Mouse (Mus musculus) heart, embryonic 13.5 days (tissue): ENCODE data around the gene Preb. TPM values are rescaled to one million over a fixed set of nuclear protein-coding genes. Genes with fewer than 3 reads are reported as not detected.

Experiments used
- ATAC-seq: fragments of 200-750 bp; cut with Nextera tagmentation; 2 replicates; pipeline ENCODE4 v1.8.0; 2017; ENCODE audit warnings: moderate TSS enrichment; ENCODE audit not compliant: insufficient number of reproducible peaks, low FRiP score, low TSS enrichment; ENCODE audit errors: extremely low read depth
- H3K27ac ChIP-seq: fragments of 300-500 bp; sonication (generic); replicated peaks from 2 replicates; pipeline ENCODE4 v1.5.1; 2015; ENCODE audit warnings: moderate library complexity, mild to moderate bottlenecking, inconsistent platforms
- H3K27me3 ChIP-seq: fragments of 300-500 bp; sonication (generic); replicated peaks from 2 replicates; pipeline ENCODE4 v1.6.1; 2015; ENCODE audit warnings: mild to moderate bottlenecking, inconsistent platforms
- H3K36me3 ChIP-seq: fragments of 300-500 bp; sonication (generic); 2 replicates; pipeline ENCODE4 v1.6.1; 2015; ENCODE audit warnings: mild to moderate bottlenecking, inconsistent platforms
- H3K4me1 ChIP-seq: fragments of 300-500 bp; sonication (generic); 2 replicates; pipeline ENCODE4 v1.6.1; 2015; ENCODE audit warnings: inconsistent platforms
- H3K4me2 ChIP-seq: fragments of 300-500 bp; sonication (generic); 2 replicates; pipeline ENCODE4 v1.6.1; 2015; ENCODE audit warnings: inconsistent platforms, mild to moderate bottlenecking, moderate library complexity
- H3K4me3 ChIP-seq: fragments of 300-500 bp; sonication (generic); 2 replicates; pipeline ENCODE4 v1.5.1; 2015; ENCODE audit warnings: moderate library complexity, mild to moderate bottlenecking, inconsistent platforms
- H3K9ac ChIP-seq: fragments of 300-500 bp; sonication (generic); 2 replicates; pipeline ENCODE4 v1.6.1; 2015; ENCODE audit warnings: inconsistent platforms, mild to moderate bottlenecking, moderate library complexity
- H3K9me3 ChIP-seq: fragments of 300-500 bp; sonication (generic); 2 replicates; pipeline ENCODE4 v1.6.1; 2016; ENCODE audit warnings: inconsistent platforms
- WGBS: fragments of 180-500 bp; shearing (Covaris S2); methylation state at CpG from one replicate; pipeline ENCODE4 v1.1.7; 2015; ENCODE audit warnings: mixed read lengths; 5-methylcytosine and 5-hydroxymethylcytosine counted together
- polyA plus RNA-seq: library from polyadenylated mRNA; unstranded; fragments of >200 nt; fragmentation: Nextera tagmentation; extraction: Ambion mirVana; gene quantifications from 2 replicates; pipeline ENCODE4 v1.2.1, GENCODE M21; 2015

Gene Preb
- polyA plus RNA-seq, 1 experiment from 2014 or later: 79.6 TPM

- H3K4me2 ChIP-seq: peak within 1 kb of the TSS; percentile 79
- H3K27ac ChIP-seq: peak within 1 kb of the TSS; percentile 81
- H3K27me3 ChIP-seq: peaks cover 2% of the 10 kb centered on the region; the same call in 1 of the 2 replicates
- peak within 1 kb of the TSS; percentile 64 for H3K4me3 ChIP-seq
- peaks cover 46% of the 10 kb centered on the region for H3K36me3 ChIP-seq
- ATAC-seq: peak; percentile 72
- WGBS: under 1% methylated on average over 39 of the region's 40 CpGs
- no peaks in the 10 kb centered on the region for H3K9me3 ChIP-seq
- peak within 1 kb of the TSS; percentile 81 for H3K9ac ChIP-seq
- peaks cover 46% of the 10 kb centered on the region for H3K4me1 ChIP-seq
Measured at GRCm38 (mm10) chr5:30921256-30922033, 38.7 kb downstream of the Preb start, which contains the start of gene Khk. Gene Khk, plus strand, starts transcription at chr5:30921431.

GRCm38 (mm10) chr5:30920621-30921020, 39.5 kb downstream of the Preb start:
- no peak overlapping the region for H3K27ac ChIP-seq
- ATAC-seq: no peak
- peak overlapping the region; percentile 79 for H3K4me2 ChIP-seq
- H3K4me1 ChIP-seq: peaks cover 54% of the 10 kb centered on the region
- no peaks in the 10 kb centered on the region for H3K9me3 ChIP-seq
- peaks cover 46% of the 10 kb centered on the region for H3K36me3 ChIP-seq
- H3K9ac ChIP-seq: peak overlapping the region; percentile 61; the same call in 1 of the 2 replicates
- WGBS: 61% methylated on average over 19 of the region's 19 CpGs
- H3K27me3 ChIP-seq: peaks cover 2% of the 10 kb centered on the region; the same call in 1 of the 2 replicates
- 0 out of 2 replicates have a peak overlapping the region, but pooled peaks have one; percentile 64 for H3K4me3 ChIP-seq

GRCm38 (mm10) chr5:30919831-30920614, 40.1 kb downstream of the Preb start:
- peaks cover 60% of the 10 kb centered on the region for H3K4me1 ChIP-seq
- H3K9me3 ChIP-seq: no peaks in the 10 kb centered on the region
- peak overlapping the region; percentile 79; the same call in 1 of the 2 replicates for H3K4me2 ChIP-seq
- no peak overlapping the region for H3K4me3 ChIP-seq
- WGBS: 67% methylated on average over 11 of the region's 11 CpGs
- peak overlapping the region; percentile 15; the same call in 1 of the 2 replicates for H3K9ac ChIP-seq
- no peaks in the 10 kb centered on the region; the same call in 1 of the 2 replicates for H3K27me3 ChIP-seq
- H3K27ac ChIP-seq: no peak overlapping the region
- no peak for ATAC-seq
- H3K36me3 ChIP-seq: peaks cover 46% of the 10 kb centered on the region

- ATAC-seq: no peak
- H3K4me1 ChIP-seq: peaks cover 73% of the 10 kb centered on the region
- no peak overlapping the region for H3K27ac ChIP-seq
- peaks cover 46% of the 10 kb centered on the region for H3K36me3 ChIP-seq
- no peaks in the 10 kb centered on the region for H3K9me3 ChIP-seq
- WGBS: 79% methylated on average over 8 of the region's 8 CpGs
- no peak overlapping the region for H3K4me3 ChIP-seq
- H3K27me3 ChIP-seq: no peaks in the 10 kb centered on the region
- H3K9ac ChIP-seq: 0 out of 2 replicates have a peak overlapping the region, but pooled peaks have one; percentile 14
- H3K4me2 ChIP-seq: no peak overlapping the region
Measured at GRCm38 (mm10) chr5:30918691-30919090, 41.5 kb downstream of the Preb start.

GRCm38 (mm10) chr5:30917891-30918670, 42.1 kb downstream of the Preb start:
- no peak overlapping the region for H3K4me2 ChIP-seq
- no peak for ATAC-seq
- peaks cover 76% of the 10 kb centered on the region for H3K4me1 ChIP-seq
- H3K9ac ChIP-seq: peak overlapping the region; percentile 41; the same call in 1 of the 2 replicates
- H3K9me3 ChIP-seq: no peaks in the 10 kb centered on the region
- no peaks in the 10 kb centered on the region for H3K27me3 ChIP-seq
- H3K36me3 ChIP-seq: peaks cover 46% of the 10 kb centered on the region
- 86% methylated on average over 31 of the region's 31 CpGs for WGBS
- no peak overlapping the region for H3K27ac ChIP-seq
- no peak overlapping the region for H3K4me3 ChIP-seq

GRCm38 (mm10) chr5:30917348-30917747, 42.8 kb downstream of the Preb start:
- H3K4me1 ChIP-seq: peaks cover 76% of the 10 kb centered on the region
- H3K27ac ChIP-seq: no peak overlapping the region
- H3K4me2 ChIP-seq: no peak overlapping the region

GRCm38 (mm10) chr5:30916841-30917240, 43.3 kb downstream of the Preb start:
- Histone ChIP-seq H3K27me3 (no peaks in the 10 kb centered on the region), H3K9ac (0 out of 2 replicates have a peak overlapping the region, but pooled peaks have one; percentile 3), H3K4me2 (peak overlapping the region; percentile 79), H3K27ac (peak overlapping the region; percentile 96), H3K4me1 (peaks cover 76% of the 10 kb centered on the region), H3K4me3 (no peak overlapping the region), H3K9me3 (no peaks in the 10 kb centered on the region), H3K36me3 (peaks cover 46% of the 10 kb centered on the region)
- 91% methylated on average over 9 of the region's 9 CpGs for WGBS
- ATAC-seq: no peak

More at GRCm38 (mm10) chr5:30917348-30917747, 42.8 kb downstream of the Preb start:
- peak overlapping the region; percentile 41 for H3K9ac ChIP-seq
- no peaks in the 10 kb centered on the region for H3K9me3 ChIP-seq
- H3K4me3 ChIP-seq: no peak overlapping the region
- no peak for ATAC-seq
- WGBS: 81% methylated on average over 11 of the region's 11 CpGs
- H3K27me3 ChIP-seq: no peaks in the 10 kb centered on the region
- H3K36me3 ChIP-seq: peaks cover 46% of the 10 kb centered on the region

GRCm38 (mm10) chr5:30915974-30916433, 44.2 kb downstream of the Preb start:
- ATAC-seq: peak; percentile 58; the same call in 1 of the 2 replicates
- 2% methylated on average over 7 of the region's 7 CpGs for WGBS
- no peaks in the 10 kb centered on the region for H3K9me3 ChIP-seq
- peak overlapping the region; percentile 79 for H3K4me2 ChIP-seq
- H3K4me1 ChIP-seq: peaks cover 79% of the 10 kb centered on the region
- peak overlapping the region; percentile 83 for H3K9ac ChIP-seq
- no peaks in the 10 kb centered on the region for H3K27me3 ChIP-seq
- H3K4me3 ChIP-seq: peak overlapping the region; percentile 59
- H3K36me3 ChIP-seq: peaks cover 44% of the 10 kb centered on the region
- H3K27ac ChIP-seq: peak overlapping the region; percentile 96

GRCm38 (mm10) chr5:30915456-30915855, 44.7 kb downstream of the Preb start:
- no peak for ATAC-seq
- 46% methylated on average over 9 of the region's 9 CpGs for WGBS
- H3K9ac ChIP-seq: peak overlapping the region; percentile 83
- peaks cover 38% of the 10 kb centered on the region for H3K36me3 ChIP-seq
- H3K9me3 ChIP-seq: no peaks in the 10 kb centered on the region
- H3K4me3 ChIP-seq: peak overlapping the region; percentile 59
- no peaks in the 10 kb centered on the region for H3K27me3 ChIP-seq
- peak overlapping the region; percentile 96 for H3K27ac ChIP-seq
- peaks cover 79% of the 10 kb centered on the region for H3K4me1 ChIP-seq
- peak overlapping the region; percentile 79 for H3K4me2 ChIP-seq

GRCm38 (mm10) chr5:30914849-30915248, 45.3 kb downstream of the Preb start:
- Histone ChIP-seq H3K4me3 (peak overlapping the region; percentile 59), H3K27ac (peak overlapping the region; percentile 96), H3K4me2 (peak overlapping the region; percentile 79), H3K9ac (peak overlapping the region; percentile 83), H3K36me3 (peaks cover 33% of the 10 kb centered on the region), H3K27me3 (no peaks in the 10 kb centered on the region), H3K4me1 (peaks cover 82% of the 10 kb centered on the region), H3K9me3 (no peaks in the 10 kb centered on the region)
- 50% methylated on average over 6 of the region's 6 CpGs for WGBS
- ATAC-seq: no peak
